Mouse (Mus musculus) lung, postnatal 0 days (tissue): ENCODE results near the gene Lars2.

ENCODE experiments used
- CTCF ChIP-seq: IDR thresholded peaks from 2 replicates; pipeline ENCODE4 v1.5.1; 2016; ENCODE audit warnings: antibody characterized with exemption, mild to moderate bottlenecking
- EP300 ChIP-seq: IDR thresholded peaks from 2 replicates; pipeline ENCODE4 v1.6.1; 2016; ENCODE audit warnings: antibody characterized with exemption, mild to moderate bottlenecking, control low read depth

DNA sequence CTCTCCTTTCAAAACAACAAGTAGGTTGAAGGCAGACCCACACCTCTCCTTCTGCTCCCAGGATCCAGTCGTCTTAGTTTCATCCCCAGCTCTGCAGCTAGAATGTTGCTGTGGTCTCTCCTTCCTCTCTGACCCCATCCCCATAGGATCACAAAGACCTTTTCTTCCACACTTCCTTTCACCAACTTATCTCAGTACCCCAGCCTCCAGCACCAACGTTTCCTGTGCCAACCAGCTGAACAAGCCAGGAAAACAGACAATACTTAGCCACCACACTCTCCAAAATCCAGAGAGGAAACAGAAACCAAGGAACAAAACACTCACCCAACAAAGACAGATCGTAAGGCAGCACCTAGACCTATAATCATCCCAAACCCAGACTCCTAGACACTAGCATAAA, 6.7 kb upstream of the Lars2 start:
- TF ChIP-seq CTCF (no peak), EP300 (no peak)
